Mouse (Mus musculus) layer of hippocampus, adult 8-10 months (tissue): ENCODE results near the gene Gm29289. TPM values are rescaled to one million over a fixed set of nuclear protein-coding genes. Genes with fewer than 3 reads are reported as not detected.
"Not testable (repeated sequence)": the region's sequence is repeated elsewhere in the genome, so short reads cannot be mapped to it uniquely, and the experiment has no call there.

Experiments
- DNase-seq, 2 experiments: peaks; one replicate each; pipeline ENCODE4 v3.0.0; 2022; ENCODE audit warnings: low spot score in 2 of 2
- total RNA-seq, 4 experiments: library from RNA; stranded (reverse); gene quantifications; 2 replicates each; pipeline ENCODE4 v1.2.4; 2022

The Gm29289 gene
- not detected for total RNA-seq

GRCm38 (mm10) chrY:2932282-2932681, at the start of gene Gm29289:
Gene Gm29289, plus strand, starts transcription at chrY:2932582.
- not testable (repeated sequence) for DNase-seq

GRCm38 (mm10) chrY:2900689-2901088, 31.7 kb upstream of the Gm29289 start, which contains the start of gene Gm10352:
Gene Gm10352, plus strand, starts transcription at chrY:2900989.
- DNase-seq, result not testable (repeated sequence)

Other genes with a start within 250 kb of the Gm29289 start
- gene H2al2b, start 211.9 kb upstream of the Gm29289 start, total RNA-seq, result not detected
- gene Gm4064, start 136.4 kb upstream of the Gm29289 start, total RNA-seq, result not detected
- not detected for gene Rbmy, start 101.9 kb upstream of the Gm29289 start, total RNA-seq
- not detected for gene Gm10256, start 101.9 kb upstream of the Gm29289 start, total RNA-seq
- not detected for gene Gm10352, start 31.6 kb upstream of the Gm29289 start, total RNA-seq